Mouse (Mus musculus) neural tube, embryonic 15.5 days (tissue): ENCODE results near the gene Evi5l. TPM values are rescaled to one million over a fixed set of nuclear protein-coding genes. Genes with fewer than 3 reads are reported as not detected.
A peak's percentile ranks its signal among the peaks of the same experiment; 100 is the strongest.

Experiments used
- ATAC-seq: fragments of 200-750 bp; cut with Nextera tagmentation; 2 replicates; pipeline ENCODE4 v1.8.0; 2017; ENCODE audit warnings: mild to moderate bottlenecking, moderate TSS enrichment, moderate library complexity; ENCODE audit not compliant: low FRiP score
- H3K27ac ChIP-seq: fragments of 300-500 bp; sonication (generic); replicated peaks from 2 replicates; pipeline ENCODE4 v1.5.1; 2015; ENCODE audit warnings: mild to moderate bottlenecking, inconsistent platforms
- H3K27me3 ChIP-seq: fragments of 300-500 bp; sonication (generic); replicated peaks from 2 replicates; pipeline ENCODE4 v1.6.1; 2015; ENCODE audit warnings: inconsistent platforms
- H3K36me3 ChIP-seq: fragments of 300-500 bp; sonication (generic); 2 replicates; pipeline ENCODE4 v1.6.1; 2015; ENCODE audit warnings: inconsistent platforms
- H3K4me1 ChIP-seq: fragments of 300-500 bp; sonication (generic); 2 replicates; pipeline ENCODE4 v1.6.1; 2015; ENCODE audit warnings: inconsistent platforms
- H3K4me2 ChIP-seq: fragments of 300-500 bp; sonication (generic); 2 replicates; pipeline ENCODE4 v1.6.1; 2015; ENCODE audit warnings: inconsistent platforms, mild to moderate bottlenecking, moderate library complexity
- H3K4me3 ChIP-seq: fragments of 300-500 bp; sonication (generic); replicated peaks from 2 replicates; pipeline ENCODE4 v1.5.1; 2015; ENCODE audit warnings: mild to moderate bottlenecking, inconsistent platforms
- H3K9ac ChIP-seq: fragments of 300-500 bp; sonication (generic); replicated peaks from 2 replicates; pipeline ENCODE4 v1.6.1; 2015; ENCODE audit warnings: mild to moderate bottlenecking, inconsistent platforms
- H3K9me3 ChIP-seq: fragments of 300-500 bp; sonication (generic); replicated peaks from 2 replicates; pipeline ENCODE4 v1.6.1; 2016; ENCODE audit warnings: inconsistent platforms
- WGBS: fragments of 180-500 bp; shearing (Covaris S2); methylation state at CpG from one replicate; pipeline ENCODE4 v1.1.7; 2015; ENCODE audit warnings: mixed read lengths; 5-methylcytosine and 5-hydroxymethylcytosine counted together
- polyA plus RNA-seq: library from polyadenylated mRNA; unstranded; fragments of >200 nt; fragmentation: Nextera tagmentation; extraction: Ambion mirVana; gene quantifications from 2 replicates; pipeline ENCODE4 v1.2.1, GENCODE M21; 2015

The Evi5l gene
- polyA plus RNA-seq, 1 experiment from 2014 or later: 107 TPM

DNA sequence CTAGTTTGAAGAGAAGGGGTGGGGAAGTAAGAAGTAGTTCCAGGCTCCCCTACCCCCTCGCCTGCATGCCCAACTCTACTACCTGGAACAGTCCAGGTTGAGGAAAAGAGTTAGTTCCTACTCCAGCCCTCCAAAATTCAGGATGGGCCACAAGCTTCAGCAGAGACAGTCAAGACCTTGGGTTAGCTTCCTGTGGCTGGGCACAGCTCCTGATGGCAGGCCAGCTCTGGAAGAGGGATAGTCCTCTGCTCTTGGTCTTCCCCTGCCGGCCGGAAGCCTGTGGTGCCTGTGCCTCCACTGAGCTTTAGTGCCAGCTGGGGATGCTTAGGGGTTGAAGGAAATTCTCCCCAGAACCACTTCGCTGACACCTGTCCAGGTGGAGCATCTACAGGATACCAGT lies 60.0 kb downstream of the Evi5l start:
- no peak overlapping the region for H3K4me3 ChIP-seq
- H3K4me1 ChIP-seq: peaks cover 7% of the 10 kb centered on the region; the same call in 1 of the 2 replicates
- WGBS: 23% methylated on average over 4 of the region's 4 CpGs
- H3K36me3 ChIP-seq: no peaks in the 10 kb centered on the region
- H3K27ac ChIP-seq: no peak overlapping the region
- peak overlapping the region; percentile 46 for H3K4me2 ChIP-seq
- 0 out of 2 replicates have a peak, but pooled peaks have one; percentile 31 for ATAC-seq
- no peak overlapping the region for H3K9ac ChIP-seq
- peaks cover 22% of the 10 kb centered on the region for H3K27me3 ChIP-seq
- no peaks in the 10 kb centered on the region for H3K9me3 ChIP-seq

DNA sequence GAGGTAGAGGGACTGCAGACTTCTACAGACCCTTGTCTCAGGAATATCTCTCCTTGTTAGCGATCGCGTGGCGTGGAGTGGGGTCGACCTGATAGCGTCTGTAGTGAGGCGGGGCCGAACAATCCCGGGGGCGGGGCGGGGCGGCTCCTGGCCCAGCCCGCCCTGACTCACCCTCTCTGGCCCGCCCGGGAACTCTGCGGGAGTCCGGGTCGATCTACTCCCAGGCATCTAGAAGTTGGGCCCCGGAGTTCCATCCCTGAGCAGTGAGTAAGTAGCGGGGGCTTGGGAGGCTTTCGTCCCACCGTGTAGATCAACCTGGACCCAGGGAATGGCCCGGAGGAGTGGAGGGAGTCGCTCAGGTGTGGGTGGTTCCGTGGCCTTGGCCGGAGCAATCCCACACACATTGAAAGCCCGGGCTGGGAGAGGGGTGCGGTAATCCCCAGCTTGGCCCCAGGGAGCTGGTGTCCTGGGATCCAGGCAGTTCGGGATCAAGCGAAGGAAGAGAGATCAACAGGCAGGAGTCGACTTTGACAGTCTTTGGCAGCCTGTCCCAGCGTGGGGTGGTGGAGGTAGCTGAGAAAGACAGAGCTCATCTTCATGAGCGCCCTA lies 60.5 kb downstream of the Evi5l start, which contains the start of gene Lrrc8e:
TSS of gene Lrrc8e (plus strand) at position 89 of the 609 bp plus-strand sequence.
- Histone ChIP-seq H3K36me3 (no peaks in the 10 kb centered on the region), H3K9ac (no peak within 1 kb of the TSS), H3K4me3 (no peak within 1 kb of the TSS), H3K4me1 (peaks cover 7% of the 10 kb centered on the region; the same call in 1 of the 2 replicates), H3K27ac (no peak within 1 kb of the TSS), H3K27me3 (peaks cover 22% of the 10 kb centered on the region), H3K9me3 (no peaks in the 10 kb centered on the region), H3K4me2 (peak within 1 kb of the TSS; percentile 46)
- 5% methylated on average over 33 of the region's 33 CpGs for WGBS
- ATAC-seq: 0 out of 2 replicates have a peak, but pooled peaks have one; percentile 38

DNA sequence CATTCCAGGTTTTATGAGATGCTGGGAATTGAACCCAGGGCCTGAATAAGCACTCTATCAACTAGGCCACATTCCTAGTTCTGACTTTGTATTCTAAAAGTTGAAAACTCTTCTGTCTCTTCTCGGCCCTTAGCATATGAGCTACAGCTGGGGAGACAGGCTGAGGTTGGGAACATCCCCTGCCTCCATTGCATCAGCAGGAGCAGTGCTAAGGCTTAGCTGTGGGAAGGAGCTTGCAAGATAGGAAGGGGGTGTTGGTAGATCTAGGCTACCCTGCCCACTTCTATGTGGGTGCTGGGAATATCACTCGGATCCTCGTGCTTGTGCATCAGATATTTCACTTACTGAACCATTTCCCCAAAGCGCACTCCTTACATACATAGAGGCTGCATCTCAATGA lies 61.6 kb downstream of the Evi5l start:
- no peak overlapping the region for H3K9ac ChIP-seq
- H3K9me3 ChIP-seq: no peaks in the 10 kb centered on the region
- H3K27me3 ChIP-seq: peaks cover 22% of the 10 kb centered on the region
- H3K4me2 ChIP-seq: no peak overlapping the region
- 95% methylated on average over 4 of the region's 4 CpGs for WGBS
- H3K4me3 ChIP-seq: no peak overlapping the region
- no peak overlapping the region for H3K27ac ChIP-seq
- H3K4me1 ChIP-seq: peaks cover 7% of the 10 kb centered on the region; the same call in 1 of the 2 replicates
- H3K36me3 ChIP-seq: no peaks in the 10 kb centered on the region
- no peak for ATAC-seq

DNA sequence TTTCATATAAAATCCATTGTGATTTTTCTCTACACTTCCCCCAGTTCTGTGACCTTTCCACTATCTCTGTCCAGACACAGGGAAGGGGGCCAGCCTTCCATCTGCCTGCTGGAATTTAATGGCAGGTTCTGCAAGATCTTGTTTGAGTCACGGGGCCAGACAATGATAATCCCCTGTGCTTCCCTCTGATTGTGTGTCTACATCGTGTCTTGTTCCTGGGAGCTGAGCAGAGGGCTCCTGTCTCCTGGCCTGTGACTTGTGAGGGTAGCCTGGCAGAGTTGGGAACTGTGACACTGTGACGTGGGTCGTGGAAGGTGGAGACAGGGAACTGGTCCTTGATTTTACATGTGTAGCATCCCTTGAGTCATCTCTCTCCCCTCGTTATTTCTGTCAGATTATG lies 63.4 kb downstream of the Evi5l start:
- Histone ChIP-seq H3K4me3 (no peak overlapping the region), H3K9ac (no peak overlapping the region)

DNA sequence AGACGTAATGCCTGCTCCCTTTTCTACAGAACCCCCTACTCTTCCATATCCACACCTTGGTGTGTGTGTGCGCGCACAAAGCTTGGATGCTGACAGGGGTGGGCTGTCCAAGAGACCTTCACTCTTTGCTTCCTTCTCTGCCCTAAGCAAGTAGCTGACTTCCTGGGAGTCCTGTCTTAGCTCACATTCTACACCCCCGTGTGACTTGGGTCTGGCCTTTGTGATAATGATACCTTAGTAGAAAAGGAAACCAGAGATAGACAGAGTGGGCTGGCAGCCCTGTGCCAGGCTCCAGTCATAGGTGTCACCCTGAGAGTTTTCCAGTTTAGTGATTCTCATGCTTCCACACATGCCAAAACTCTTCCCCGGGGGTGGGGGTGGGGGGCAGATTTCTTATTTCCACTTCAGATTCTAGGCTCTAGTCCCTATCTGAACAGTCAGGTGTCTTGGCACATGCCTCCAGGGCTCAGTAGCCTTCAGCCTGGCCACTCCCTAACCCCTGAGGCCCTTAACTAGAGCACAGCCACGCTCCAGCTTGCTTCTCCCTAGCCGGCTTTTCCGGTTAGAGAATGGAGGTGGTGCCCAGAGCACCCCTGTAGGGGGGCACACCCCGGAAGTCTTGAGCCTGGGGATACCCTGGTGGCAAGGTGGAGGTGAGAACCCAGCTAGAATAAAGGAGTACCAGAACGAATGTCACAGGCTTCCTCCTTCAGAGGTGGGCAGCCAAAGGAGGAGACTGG lies 64.4 kb downstream of the Evi5l start:
- no peak for ATAC-seq
- Histone ChIP-seq H3K4me2 (no peak overlapping the region), H3K27me3 (peaks cover 22% of the 10 kb centered on the region), H3K9me3 (no peaks in the 10 kb centered on the region), H3K4me1 (peaks cover 7% of the 10 kb centered on the region; the same call in 1 of the 2 replicates), H3K36me3 (no peaks in the 10 kb centered on the region), H3K4me3 (no peak overlapping the region), H3K9ac (no peak overlapping the region), H3K27ac (no peak overlapping the region)
- 71% methylated on average over 10 of the region's 10 CpGs for WGBS

More for the DNA sequence above, 63.4 kb downstream of the Evi5l start:
- peaks cover 22% of the 10 kb centered on the region for H3K27me3 ChIP-seq
- no peaks in the 10 kb centered on the region for H3K36me3 ChIP-seq
- ATAC-seq: no peak
- H3K4me2 ChIP-seq: no peak overlapping the region
- no peaks in the 10 kb centered on the region for H3K9me3 ChIP-seq
- H3K27ac ChIP-seq: no peak overlapping the region
- WGBS: 80% methylated on average over 5 of the region's 5 CpGs
- peaks cover 7% of the 10 kb centered on the region; the same call in 1 of the 2 replicates for H3K4me1 ChIP-seq

DNA sequence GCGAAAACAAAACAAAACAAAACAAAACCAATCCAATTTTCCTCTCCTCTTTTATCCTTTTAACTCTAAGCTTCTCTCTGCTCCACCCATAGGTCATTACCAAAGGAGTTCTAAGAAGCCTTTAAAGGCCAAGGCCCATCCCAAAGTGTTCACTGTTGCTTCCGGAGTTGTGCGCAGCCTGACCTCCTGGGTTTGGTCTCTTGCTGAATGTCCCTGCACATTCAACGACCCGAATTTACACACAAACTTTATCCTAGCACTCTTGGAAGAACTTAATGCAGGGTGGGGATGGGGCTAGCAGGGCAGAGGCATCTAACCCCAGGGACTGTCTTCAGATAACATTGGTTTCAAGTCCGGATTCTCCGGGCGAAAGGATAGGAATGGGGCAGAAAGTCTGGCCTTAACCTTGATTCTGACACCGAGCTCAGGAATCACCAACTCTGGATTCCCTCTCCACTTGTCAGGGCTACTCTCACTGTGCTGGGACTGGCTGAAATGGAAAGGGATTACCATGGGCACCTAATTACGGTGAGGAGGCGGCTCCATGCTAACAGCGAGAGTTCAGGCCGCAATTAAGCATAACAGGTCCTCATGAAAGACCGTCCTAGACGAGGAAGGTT lies 71.6 kb downstream of the Evi5l start:
- Histone ChIP-seq H3K9me3 (no peaks in the 10 kb centered on the region), H3K9ac (peak overlapping the region; percentile 65), H3K4me3 (peak overlapping the region; percentile 77), H3K27me3 (no peaks in the 10 kb centered on the region), H3K36me3 (peaks cover 13% of the 10 kb centered on the region; the same call in 1 of the 2 replicates), H3K4me2 (peak overlapping the region; percentile 87), H3K27ac (peak overlapping the region; percentile 94), H3K4me1 (peaks cover 41% of the 10 kb centered on the region)
- WGBS: 20% methylated on average over 15 of the region's 15 CpGs
- ATAC-seq: peak; percentile 0; the same call in 1 of the 2 replicates

DNA sequence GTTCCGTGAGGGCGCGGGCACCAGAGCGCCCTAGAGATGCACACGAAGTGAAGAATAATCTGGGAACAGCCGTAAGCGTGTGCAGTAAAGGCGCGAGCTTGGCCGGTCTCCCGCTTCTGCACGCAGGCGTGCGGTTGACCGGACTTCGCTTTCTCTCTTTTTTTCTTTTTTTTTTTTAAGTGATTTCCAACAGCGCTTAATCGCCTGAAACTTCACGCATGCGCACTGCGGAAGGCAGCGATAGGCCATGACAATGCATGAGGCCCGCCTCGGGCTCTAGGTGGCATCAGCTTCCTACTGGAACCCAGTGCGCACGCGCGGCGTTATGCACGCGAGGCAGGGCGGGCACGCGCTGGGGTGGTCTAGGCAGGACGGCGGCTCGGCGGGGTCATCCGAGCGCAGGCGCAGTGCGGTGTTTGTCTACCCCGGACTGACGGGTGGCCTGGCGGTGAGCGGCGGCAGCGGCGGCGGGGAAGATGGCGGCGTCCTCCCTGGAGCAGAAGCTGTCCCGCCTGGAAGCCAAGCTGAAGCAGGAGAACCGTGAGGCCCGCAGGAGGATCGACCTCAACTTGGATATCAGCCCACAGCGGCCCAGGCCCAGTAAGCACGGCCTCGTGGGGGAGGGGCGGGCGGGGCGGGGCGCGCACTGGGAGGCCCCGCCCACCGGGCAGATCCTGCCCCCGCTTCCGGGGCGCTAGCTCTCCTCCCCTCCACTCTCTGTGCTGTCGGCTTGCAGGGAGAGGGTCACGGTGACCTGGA lies 72.2 kb downstream of the Evi5l start, which contains the start of the genes Map2k7 and Gm49320:
TSS of gene Map2k7 (plus strand) at position 307 of the 759 bp plus-strand sequence.
TSS of gene Gm49320 (plus strand) at position 432 of the 759 bp plus-strand sequence.
- WGBS: under 1% methylated on average over 62 of the region's 71 CpGs
- H3K27ac ChIP-seq: peak within 1 kb of the TSS; percentile 94
- H3K4me3 ChIP-seq: peak within 1 kb of the TSS; percentile 77
- H3K4me1 ChIP-seq: peaks cover 41% of the 10 kb centered on the region
- H3K9me3 ChIP-seq: no peaks in the 10 kb centered on the region
- H3K27me3 ChIP-seq: no peaks in the 10 kb centered on the region
- peak; percentile 93 for ATAC-seq
- peak within 1 kb of the TSS; percentile 72 for H3K9ac ChIP-seq
- H3K36me3 ChIP-seq: peaks cover 20% of the 10 kb centered on the region
- peak within 1 kb of the TSS; percentile 87 for H3K4me2 ChIP-seq

DNA sequence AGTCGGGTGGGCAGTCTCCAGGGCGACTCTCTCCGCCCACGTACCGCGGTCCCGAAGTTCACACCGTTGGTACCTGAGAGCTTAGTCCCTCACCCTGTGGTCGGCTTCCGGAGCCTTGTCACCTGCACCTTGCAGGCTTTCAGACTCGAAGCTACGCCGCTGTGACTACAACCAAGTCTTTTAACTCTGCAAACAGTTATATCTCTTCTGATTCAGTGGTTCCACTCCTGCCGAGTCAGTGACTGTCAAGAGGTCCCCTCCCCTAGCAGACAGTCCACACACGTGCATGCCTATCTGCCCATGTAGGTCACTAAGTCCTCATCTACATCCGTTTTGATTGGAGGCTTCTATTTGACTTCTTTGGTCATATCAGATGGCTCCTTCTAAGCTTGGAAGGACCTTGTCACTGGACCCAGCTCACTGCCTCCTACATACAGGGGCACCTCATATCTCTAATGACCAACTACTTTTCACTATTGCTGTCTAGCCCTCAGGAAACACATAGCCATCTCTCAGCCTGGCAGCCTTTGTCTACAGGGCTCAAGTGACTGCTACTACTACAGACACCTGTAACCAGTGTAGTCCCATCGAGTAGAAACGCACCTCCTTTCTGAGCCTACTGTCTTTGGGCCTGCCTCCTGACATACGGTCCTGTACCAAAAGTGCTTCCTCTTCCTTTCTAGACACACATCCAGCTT lies 73.0 kb downstream of the Evi5l start:
- H3K4me2 ChIP-seq: peak overlapping the region; percentile 87
- ATAC-seq: peak; percentile 1; the same call in 1 of the 2 replicates
- H3K9me3 ChIP-seq: no peaks in the 10 kb centered on the region
- peaks cover 28% of the 10 kb centered on the region for H3K36me3 ChIP-seq
- H3K4me1 ChIP-seq: peaks cover 41% of the 10 kb centered on the region
- peak overlapping the region; percentile 94 for H3K27ac ChIP-seq
- peak overlapping the region; percentile 72 for H3K9ac ChIP-seq
- WGBS: 14% methylated on average over 19 of the region's 19 CpGs
- H3K4me3 ChIP-seq: peak overlapping the region; percentile 77
- H3K27me3 ChIP-seq: no peaks in the 10 kb centered on the region

DNA sequence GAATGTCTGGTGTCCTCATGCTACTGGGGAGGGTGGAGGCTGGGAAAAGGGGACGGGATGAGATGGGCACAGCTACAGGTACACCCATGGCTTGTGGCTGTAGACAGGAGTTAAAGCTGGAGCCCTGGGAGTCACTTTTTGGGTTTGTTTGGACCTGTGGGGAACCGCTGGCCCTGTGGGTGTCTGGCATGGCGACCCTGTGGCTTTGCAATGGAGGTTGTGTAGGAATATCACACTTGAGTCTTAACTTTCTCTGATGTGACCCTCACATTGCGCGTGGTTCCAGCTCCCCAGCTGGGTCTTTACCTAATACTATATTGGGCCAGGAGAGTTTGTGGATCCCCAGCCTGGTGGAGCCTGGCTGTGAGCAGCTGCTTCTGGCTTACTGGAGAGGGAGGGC lies 78.7 kb downstream of the Evi5l start:
- 98% methylated on average over 5 of the region's 5 CpGs for WGBS
- Histone ChIP-seq H3K9me3 (no peaks in the 10 kb centered on the region), H3K4me2 (no peak overlapping the region), H3K27me3 (no peaks in the 10 kb centered on the region), H3K4me1 (peaks cover 27% of the 10 kb centered on the region), H3K9ac (no peak overlapping the region), H3K36me3 (peaks cover 77% of the 10 kb centered on the region), H3K4me3 (no peak overlapping the region), H3K27ac (no peak overlapping the region)
- ATAC-seq: no peak

DNA sequence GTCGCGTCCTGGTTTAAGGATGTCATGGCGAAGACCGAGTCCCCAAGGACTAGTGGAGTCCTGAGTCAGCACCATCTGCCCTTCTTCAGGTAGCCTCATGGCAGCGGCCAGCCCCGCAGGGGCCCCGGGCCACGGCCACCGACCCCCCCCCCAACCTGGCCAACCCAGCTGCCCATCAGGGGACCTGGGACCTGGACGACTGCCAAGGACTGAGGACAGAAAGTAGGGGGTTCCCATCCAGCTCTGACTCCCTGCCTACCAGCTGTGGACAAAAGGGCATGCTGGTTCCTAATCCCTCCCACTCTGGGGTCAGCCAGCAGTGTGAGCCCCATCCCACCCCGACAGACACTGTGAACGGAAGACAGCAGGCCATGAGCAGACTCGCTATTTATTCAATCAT lies 79.4 kb downstream of the Evi5l start:
- peaks cover 25% of the 10 kb centered on the region for H3K4me1 ChIP-seq
- H3K4me2 ChIP-seq: no peak overlapping the region
- H3K27me3 ChIP-seq: no peaks in the 10 kb centered on the region
- ATAC-seq: no peak
- no peaks in the 10 kb centered on the region for H3K9me3 ChIP-seq
- peaks cover 75% of the 10 kb centered on the region for H3K36me3 ChIP-seq
- WGBS: 88% methylated on average over 13 of the region's 13 CpGs
- no peak overlapping the region for H3K4me3 ChIP-seq
- H3K27ac ChIP-seq: no peak overlapping the region
- H3K9ac ChIP-seq: no peak overlapping the region
